Mouse (Mus musculus): ENCODE measurements around the gene Gpbp1. TPM values are rescaled to one million over a fixed set of nuclear protein-coding genes. Genes with fewer than 3 reads are reported as not detected.

Gene Gpbp1
- polyA plus RNA-seq, 1 experiment from 2014 or later, result 160 TPM

DNA sequence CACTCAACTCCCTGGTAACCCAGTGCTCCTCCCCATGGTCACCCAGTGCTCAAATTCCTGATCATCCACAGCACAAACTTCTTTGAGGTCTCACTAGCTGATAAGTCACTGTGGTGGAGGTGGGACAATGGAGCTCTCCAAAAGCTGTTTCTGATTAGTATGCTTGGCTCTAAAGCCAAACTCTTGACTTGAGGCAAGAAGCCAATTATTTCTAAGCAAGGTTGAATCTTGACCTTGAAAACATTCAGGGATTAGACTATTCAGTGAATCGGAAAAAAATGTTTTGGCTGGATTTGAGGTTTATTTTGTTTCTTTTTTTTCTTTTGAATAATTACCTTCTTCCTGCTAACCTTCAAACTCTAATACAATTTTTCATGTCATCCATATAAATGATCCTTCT lies 98.9 kb downstream of the Gpbp1 start:
- H3K27ac ChIP-seq (replicated peaks; ENCODE audit: low read depth, low read length), result no peak overlapping the region
- H3K9me3 ChIP-seq (replicated peaks; ENCODE audit: control insufficient read depth, low read length), result no peaks in the 10 kb centered on the region
- H3K4me3 ChIP-seq (ENCODE audit: low read depth, low read length), result no peak overlapping the region
- no peaks in the 10 kb centered on the region for H3K36me3 ChIP-seq (replicated peaks; ENCODE audit: control insufficient read depth, insufficient read depth, low read depth, low read length)
- H3K4me2 ChIP-seq (ENCODE audit: low read depth, low read length), result no peak overlapping the region
- no peak for DNase-seq (ENCODE audit: low spot score)
- H3K27me3 ChIP-seq (ENCODE audit: control insufficient read depth, insufficient read depth, low read length), result no peaks in the 10 kb centered on the region
- H3K9ac ChIP-seq (replicated peaks; ENCODE audit: low read length), result no peak overlapping the region
- ATAC-seq (replicated peaks; ENCODE audit: insufficient number of reproducible peaks, low FRiP score, low TSS enrichment, low read depth), result no peak
- H3K4me1 ChIP-seq (ENCODE audit: control insufficient read depth, insufficient read depth, low read length), result no peaks in the 10 kb centered on the region
- WGBS, result 53% methylated on average over 1 of the region's 1 CpGs

DNA sequence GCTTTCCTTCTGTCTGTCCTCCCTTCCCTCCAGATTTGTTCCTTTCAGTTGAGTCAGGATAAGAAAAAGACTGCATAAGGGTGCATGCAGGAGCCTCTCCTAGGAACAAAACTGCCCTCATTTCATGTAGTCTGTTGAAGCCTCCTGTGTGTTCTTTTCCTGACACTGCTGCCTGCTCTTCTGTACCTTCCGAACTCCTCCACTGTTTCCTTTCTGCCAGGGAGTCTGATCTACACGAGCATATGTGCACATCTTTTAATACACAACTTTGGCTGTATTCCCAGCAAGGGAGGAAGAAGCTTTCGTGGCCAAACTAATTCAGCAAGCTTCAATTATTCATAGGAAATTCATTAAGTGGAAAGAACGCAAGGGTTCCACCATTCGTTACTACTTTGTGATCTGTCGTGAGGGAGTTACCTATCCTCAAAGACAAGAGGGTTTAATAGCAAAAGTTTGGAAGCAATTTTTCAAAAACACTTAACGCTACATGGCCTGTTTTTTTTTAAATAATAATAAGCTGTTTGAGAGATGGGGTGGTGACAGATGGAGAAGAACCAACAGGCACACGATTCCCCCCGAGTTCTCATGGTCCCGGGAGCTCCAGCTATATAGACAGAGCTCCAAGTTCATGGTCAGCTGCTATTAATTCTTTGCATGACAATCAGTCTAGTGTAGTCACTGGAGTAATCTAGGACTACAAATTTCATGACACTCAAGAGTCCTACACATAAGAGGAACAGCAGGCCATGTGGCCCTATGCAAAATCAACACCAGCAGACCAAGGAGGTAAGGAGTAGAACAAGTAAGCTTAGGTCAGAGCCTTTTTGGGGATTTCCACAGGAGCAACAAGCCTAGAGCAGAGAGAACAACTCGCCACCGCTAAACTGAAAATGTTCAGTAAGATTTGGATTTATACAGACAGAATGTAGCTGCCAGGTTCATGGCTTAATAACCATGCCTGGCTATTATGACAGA lies 105.6 kb downstream of the Gpbp1 start:
- Histone ChIP-seq H3K9me3 (replicated peaks; ENCODE audit: control insufficient read depth, low read length) (no peaks in the 10 kb centered on the region), H3K4me2 (ENCODE audit: low read depth, low read length) (no peak overlapping the region), H3K27ac (replicated peaks; ENCODE audit: low read depth, low read length) (no peak overlapping the region), H3K4me1 (ENCODE audit: control insufficient read depth, insufficient read depth, low read length) (no peaks in the 10 kb centered on the region), H3K9ac (replicated peaks; ENCODE audit: low read length) (no peak overlapping the region), H3K36me3 (replicated peaks; ENCODE audit: control insufficient read depth, insufficient read depth, low read depth, low read length) (no peaks in the 10 kb centered on the region), H3K27me3 (ENCODE audit: control insufficient read depth, insufficient read depth, low read length) (no peaks in the 10 kb centered on the region), H3K4me3 (ENCODE audit: low read depth, low read length) (no peak overlapping the region)
- DNase-seq (ENCODE audit: low spot score), result no peak
- no peak for ATAC-seq (replicated peaks; ENCODE audit: insufficient number of reproducible peaks, low FRiP score, low TSS enrichment, low read depth)
- WGBS, result 88% methylated on average over 12 of the region's 12 CpGs

Other genes starting within 250 kb of the Gpbp1 start
- gene Actbl2, start 235.1 kb downstream of the Gpbp1 start, polyA plus RNA-seq (2014; fragmentation: Nextera tagmentation; extraction: Ambion mirVana), result not detected in 2 replicates
- not detected in 2 replicates for gene Gm49496, start 59.8 kb upstream of the Gpbp1 start, polyA plus RNA-seq (2014; fragmentation: Nextera tagmentation; extraction: Ambion mirVana)
- not detected in 2 replicates for gene Gm10198, start 102.7 kb upstream of the Gpbp1 start, polyA plus RNA-seq (2014; fragmentation: Nextera tagmentation; extraction: Ambion mirVana)
- 29.8 and 31.5 TPM in 2 replicates for gene Mier3, start 190.9 kb upstream of the Gpbp1 start, polyA plus RNA-seq (2014; fragmentation: Nextera tagmentation; extraction: Ambion mirVana)